ENCODE assay signal across 13 mouse cellular contexts in genomic region chr4:154641296-154642110, GRCm38 (mm10). TPM values are rescaled to one million over a fixed set of nuclear protein-coding genes. Genes with fewer than 3 reads are reported as not detected.
A peak's percentile ranks its signal among the peaks of the same experiment; 100 is the strongest.
DNase-seq lines count a peak whose midpoint lies in the region; ATAC-seq and TF ChIP-seq lines count a peak whose summit lies in the region.
"Had no signal": no experiment of that assay in that cellular context is flagged by ENCODE, and none has a peak within 500 bp of the region (broad histone marks: within the 10 kb centered on the region; RNA-seq: fewer than 3 reads in every experiment).

No protein-coding gene starts in this region.

- ATAC-seq in lung, embryonic 14.5 days (ENCODE audit: insufficient read depth) = no peak
- peak; percentile 28 for ATAC-seq in granulocyte monocyte progenitor cell, adult 5-6 weeks (replicated peaks; ENCODE audit: poor library complexity, severe bottlenecking)
- ATAC-seq in neural tube, embryonic 12.5 days (ENCODE audit: low FRiP score, low read depth) = no peak

- no peaks in the 10 kb centered on the region for H3K9me3 ChIP-seq in lung, embryonic 14.5 days (ENCODE audit: low read depth, low read length)
- 0 out of 2 replicates have a peak, but pooled peaks cover 5% of the 10 kb centered on the region for H3K9me3 ChIP-seq in neural tube, embryonic 12.5 days

- no peaks in the 10 kb centered on the region for H3K4me1 ChIP-seq in lung, embryonic 14.5 days (ENCODE audit: insufficient read depth)
- H3K4me1 ChIP-seq in neural tube, embryonic 12.5 days = peaks cover 25% of the 10 kb centered on the region

- H3K4me2 ChIP-seq in lung, embryonic 14.5 days = peak overlapping the region; percentile 13; the same call in 1 of the 2 replicates
- H3K4me2 ChIP-seq in neural tube, embryonic 12.5 days (replicated peaks) = peak overlapping the region; percentile 36

- no peak for TF ChIP-seq CTCF in lung, embryonic 14.5 days (IDR thresholded peaks at IDR 0.05; ENCODE audit: low read depth)

- no peaks in the 10 kb centered on the region for H3K36me3 ChIP-seq in lung, embryonic 14.5 days (ENCODE audit: insufficient read depth)
- H3K36me3 ChIP-seq in neural tube, embryonic 12.5 days = no peaks in the 10 kb centered on the region

- H3K27ac ChIP-seq in lung, embryonic 14.5 days (ENCODE audit: low read depth) = no peak overlapping the region
- no peak overlapping the region for H3K27ac ChIP-seq in neural tube, embryonic 12.5 days

- DNase-seq in embryo, embryonic 10 days (ENCODE audit: low spot score) = peak; percentile 66
- no peak for DNase-seq in embryo, embryonic 11 days
- DNase-seq in lung, embryonic 14.5 days = no peak
- DNase-seq in lung, postnatal 25 days (ENCODE audit: low spot score) = no peak
- DNase-seq in cerebellum, adult 9-11 months = no peak
- DNase-seq in adrenal gland, adult (ENCODE audit: inconsistent age in 2 of 2, low spot score in 1 of 2) = no peak
- DNase-seq: cerebellum, adult 18-20 months; gastrocnemius, postnatal 36 days; right cerebral cortex, adult 18-20 months; thymus, postnatal 4 days had no signal

- H3K4me3 ChIP-seq in lung, embryonic 14.5 days (ENCODE audit: low read depth, low read length) = peak overlapping the region; percentile 6; the same call in 1 of the 2 replicates
- H3K4me3 ChIP-seq in neural tube, embryonic 12.5 days = no peak overlapping the region

- H3K27me3 ChIP-seq in lung, embryonic 14.5 days (ENCODE audit: insufficient read depth, low read length) = peaks cover 75% of the 10 kb centered on the region
- H3K27me3 ChIP-seq in neural tube, embryonic 12.5 days (replicated peaks) = peaks cover 79% of the 10 kb centered on the region

- no peak overlapping the region for H3K9ac ChIP-seq in lung, embryonic 14.5 days
- no peak overlapping the region for H3K9ac ChIP-seq in neural tube, embryonic 12.5 days

- 3% methylated on average over 32 of the region's 32 CpGs for WGBS in lung, embryonic 14.5 days
- under 1% methylated on average over 32 of the region's 32 CpGs for WGBS in neural tube, embryonic 12.5 days

RNA-seq across cellular contexts. Expression of gene Prdm16, which starts 4.8 kb away (rescaled TPM):
- 19.4 and 21.4 TPM in 2 replicates for polyA plus RNA-seq in lung, embryonic 14.5 days (2014; fragmentation: Nextera tagmentation; extraction: Ambion mirVana)
- 2.5 and 3.7 TPM in 2 replicates for total RNA-seq in granulocyte monocyte progenitor cell, adult 5-6 weeks (2014; fragmentation: Nextera tagmentation)
- total RNA-seq in granulocyte monocyte progenitor cell, adult 5-6 weeks (2017) = 1.4 and 3.1 TPM in 2 replicates
- polyA plus RNA-seq in neural tube, embryonic 12.5 days (2016; fragmentation: Nextera tagmentation; extraction: Ambion mirVana) = 12.9 and 13.4 TPM in 2 replicates

RNA-seq across cellular contexts. Expression of gene Actrt2, which starts 26.2 kb away (rescaled TPM):
- polyA plus RNA-seq in lung, embryonic 14.5 days (2014; fragmentation: Nextera tagmentation; extraction: Ambion mirVana) = not detected in 2 replicates
- total RNA-seq in granulocyte monocyte progenitor cell, adult 5-6 weeks (2014; fragmentation: Nextera tagmentation) = not detected in 2 replicates
- not detected in 2 replicates for total RNA-seq in granulocyte monocyte progenitor cell, adult 5-6 weeks (2017)
- polyA plus RNA-seq in neural tube, embryonic 12.5 days (2016; fragmentation: Nextera tagmentation; extraction: Ambion mirVana) = not detected in 2 replicates
- total RNA-seq: gastrocnemius, postnatal 36 days; layer of hippocampus, postnatal 25 days had no signal
